Mouse (Mus musculus) limb, embryonic 13.5 days (tissue): ENCODE data around the gene Spem1. TPM values are rescaled to one million over a fixed set of nuclear protein-coding genes. Genes with fewer than 3 reads are reported as not detected.

ENCODE experiments used
- ATAC-seq: fragments of 200-750 bp; cut with Nextera tagmentation; 2 replicates; pipeline ENCODE4 v1.8.0; 2017; ENCODE audit warnings: low read depth, moderate number of reproducible peaks, moderate TSS enrichment; ENCODE audit not compliant: low FRiP score
- H3K27ac ChIP-seq: fragments of 300-500 bp; sonication (generic); 2 replicates; pipeline ENCODE4 v1.5.1; 2015; ENCODE audit warnings: inconsistent platforms, mild to moderate bottlenecking, moderate library complexity
- H3K27me3 ChIP-seq: fragments of 300-500 bp; sonication (generic); 2 replicates; pipeline ENCODE4 v1.6.1; 2015; ENCODE audit warnings: mild to moderate bottlenecking, inconsistent platforms
- H3K36me3 ChIP-seq: fragments of 300-500 bp; sonication (generic); 2 replicates; pipeline ENCODE4 v1.6.1; 2015; ENCODE audit warnings: inconsistent platforms, mild to moderate bottlenecking, moderate library complexity
- H3K4me1 ChIP-seq: fragments of 300-500 bp; sonication (generic); 2 replicates; pipeline ENCODE4 v1.6.1; 2015; ENCODE audit warnings: inconsistent platforms
- H3K4me2 ChIP-seq: fragments of 300-500 bp; sonication (generic); replicated peaks from 2 replicates; pipeline ENCODE4 v1.6.1; 2015; ENCODE audit warnings: inconsistent platforms, mild to moderate bottlenecking, moderate library complexity
- H3K4me3 ChIP-seq: fragments of 300-500 bp; sonication (generic); 2 replicates; pipeline ENCODE4 v1.5.1; 2015; ENCODE audit warnings: moderate library complexity, mild to moderate bottlenecking, inconsistent platforms
- H3K9ac ChIP-seq: fragments of 300-500 bp; sonication (generic); 2 replicates; pipeline ENCODE4 v1.6.1; 2015; ENCODE audit warnings: mild to moderate bottlenecking, inconsistent platforms
- H3K9me3 ChIP-seq: fragments of 300-500 bp; sonication (generic); 2 replicates; pipeline ENCODE4 v1.6.1; 2016; ENCODE audit warnings: inconsistent platforms
- WGBS: fragments of 180-500 bp; shearing (Covaris S2); methylation state at CpG from one replicate; pipeline ENCODE4 v1.1.7; 2015; 5-methylcytosine and 5-hydroxymethylcytosine counted together
- polyA plus RNA-seq: library from polyadenylated mRNA; unstranded; fragments of >200 nt; fragmentation: Nextera tagmentation; extraction: Ambion mirVana; gene quantifications from 2 replicates; pipeline ENCODE4 v1.2.1, GENCODE M21; 2015

Spem1 gene
- polyA plus RNA-seq, 1 experiment from 2014 or later = 0.18 TPM

DNA sequence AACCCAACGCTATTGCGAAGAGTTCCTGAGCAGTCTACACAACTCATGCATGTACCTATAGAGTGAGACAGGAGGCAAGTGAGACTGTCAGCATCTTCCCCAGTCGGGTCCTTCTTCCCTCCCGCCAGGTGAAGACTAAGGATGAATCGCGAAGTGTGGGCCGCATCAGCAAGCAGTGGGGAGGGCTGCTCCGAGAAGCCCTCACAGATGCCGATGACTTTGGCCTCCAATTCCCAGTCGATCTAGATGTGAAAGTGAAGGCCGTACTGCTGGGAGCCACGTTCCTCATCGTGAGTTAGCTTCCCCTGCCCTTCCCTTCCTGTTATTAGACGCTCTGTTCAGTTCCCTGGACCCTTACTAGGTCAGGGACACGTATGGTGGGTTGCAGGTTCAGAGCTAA lies 27.9 kb upstream of the Spem1 start:
- ATAC-seq = no peak
- Histone ChIP-seq H3K27ac (no peak overlapping the region), H3K4me2 (no peak overlapping the region), H3K9me3 (no peaks in the 10 kb centered on the region), H3K27me3 (no peaks in the 10 kb centered on the region), H3K9ac (no peak overlapping the region), H3K4me1 (peaks cover 35% of the 10 kb centered on the region), H3K4me3 (no peak overlapping the region), H3K36me3 (peaks cover 49% of the 10 kb centered on the region)
- WGBS = 93% methylated on average over 15 of the region's 15 CpGs

DNA sequence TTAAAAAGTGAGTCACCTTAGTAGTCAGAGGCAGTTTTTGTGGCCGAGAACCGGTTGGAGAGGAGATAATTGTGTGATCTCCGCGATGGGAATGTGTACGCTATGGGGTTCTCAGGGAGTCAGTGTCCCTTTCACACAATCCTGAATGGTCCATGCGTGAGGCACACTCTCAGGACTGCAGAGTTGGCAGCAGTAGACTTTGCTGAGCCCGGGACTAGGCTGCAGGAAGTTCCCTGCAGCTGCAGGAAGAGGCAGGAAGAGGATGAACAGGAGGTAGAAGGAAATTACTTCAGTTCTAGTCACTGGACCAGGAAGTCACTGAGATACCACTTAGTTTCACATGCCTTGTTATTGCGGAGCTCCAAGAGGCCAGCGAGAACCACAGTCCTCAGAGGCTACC lies 27.1 kb upstream of the Spem1 start:
- H3K9ac ChIP-seq = no peak overlapping the region
- peaks cover 35% of the 10 kb centered on the region for H3K4me1 ChIP-seq
- H3K9me3 ChIP-seq = no peaks in the 10 kb centered on the region
- H3K4me3 ChIP-seq = no peak overlapping the region
- WGBS = 89% methylated on average over 9 of the region's 9 CpGs
- ATAC-seq = no peak
- H3K36me3 ChIP-seq = peaks cover 49% of the 10 kb centered on the region
- no peaks in the 10 kb centered on the region for H3K27me3 ChIP-seq
- H3K27ac ChIP-seq = no peak overlapping the region
- no peak overlapping the region for H3K4me2 ChIP-seq

DNA sequence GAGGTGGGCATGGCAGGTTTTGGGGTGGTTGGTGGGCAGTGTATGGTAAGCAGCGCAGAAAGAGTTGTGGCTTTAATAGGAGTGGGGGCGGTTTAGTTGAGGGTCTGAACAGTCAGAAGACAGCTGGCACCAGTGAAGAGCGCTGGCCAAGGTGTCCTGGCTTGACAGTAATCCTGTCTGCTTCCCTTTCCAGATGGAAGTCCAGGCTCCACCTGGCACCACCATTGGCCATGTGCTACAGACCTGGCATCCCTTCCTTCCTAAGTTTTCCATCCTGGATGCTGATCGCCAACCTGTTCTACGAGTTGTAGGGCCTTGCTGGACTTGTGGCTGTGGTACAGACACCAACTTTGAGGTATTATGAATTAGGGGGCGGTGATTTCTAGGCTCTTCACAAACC lies 26.0 kb upstream of the Spem1 start:
- peaks cover 33% of the 10 kb centered on the region for H3K4me1 ChIP-seq
- peak overlapping the region; percentile 93 for H3K4me2 ChIP-seq
- peak overlapping the region; percentile 90 for H3K9ac ChIP-seq
- WGBS = 96% methylated on average over 6 of the region's 6 CpGs
- no peak for ATAC-seq
- peak overlapping the region; percentile 79 for H3K4me3 ChIP-seq
- H3K36me3 ChIP-seq = peaks cover 49% of the 10 kb centered on the region
- no peak overlapping the region for H3K27ac ChIP-seq
- no peaks in the 10 kb centered on the region for H3K9me3 ChIP-seq
- no peaks in the 10 kb centered on the region for H3K27me3 ChIP-seq

DNA sequence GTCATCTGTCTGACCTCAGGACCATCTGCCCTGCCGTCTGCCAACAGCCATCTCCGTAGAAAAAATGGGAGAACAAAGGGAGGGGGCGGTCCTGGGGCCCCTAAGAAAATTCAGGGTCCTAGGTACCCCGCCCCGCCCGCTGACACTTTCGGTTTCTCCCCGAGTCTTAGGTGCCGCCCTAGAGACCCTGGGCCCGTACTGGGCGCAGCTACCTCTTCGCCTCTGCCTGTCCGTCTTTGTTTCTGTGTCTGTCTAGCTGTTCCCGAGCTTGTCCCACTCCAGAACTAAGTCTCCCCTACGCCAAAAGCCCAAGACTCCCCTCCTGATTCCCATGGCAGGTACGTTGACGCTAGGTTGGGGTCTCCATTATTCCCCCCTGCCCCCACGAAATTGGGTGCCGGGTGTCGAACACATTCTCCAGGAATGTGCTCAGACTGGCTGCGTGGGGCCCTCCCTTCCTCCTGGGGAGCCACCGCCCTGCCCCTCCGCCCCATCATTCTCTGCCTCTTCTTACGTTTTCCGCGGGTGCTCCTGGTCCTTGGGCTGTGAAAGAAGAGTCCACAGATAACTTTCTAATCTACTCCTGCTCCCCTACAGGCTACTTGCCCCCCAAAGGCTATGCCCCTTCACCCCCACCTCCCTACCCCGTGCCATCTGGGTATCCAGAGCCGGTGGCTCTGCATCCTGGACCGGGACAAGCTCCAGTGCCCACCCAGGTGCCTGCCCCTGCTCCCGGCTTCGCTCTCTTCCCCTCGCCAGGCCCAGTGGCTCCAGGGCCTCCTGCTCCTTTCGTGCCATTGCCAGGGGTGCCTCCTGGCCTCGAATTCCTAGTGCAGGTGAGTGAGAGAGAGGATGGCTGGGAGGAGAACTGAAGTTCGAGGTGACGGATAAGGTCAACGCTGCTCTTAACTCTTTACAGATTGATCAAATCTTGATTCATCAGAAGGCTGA lies 25.0 kb upstream of the Spem1 start:
- peak overlapping the region; percentile 96 for H3K27ac ChIP-seq
- H3K9ac ChIP-seq = peak overlapping the region; percentile 90
- peak overlapping the region; percentile 79 for H3K4me3 ChIP-seq
- peaks cover 44% of the 10 kb centered on the region for H3K36me3 ChIP-seq
- peak overlapping the region; percentile 93 for H3K4me2 ChIP-seq
- peaks cover 31% of the 10 kb centered on the region for H3K4me1 ChIP-seq
- ATAC-seq = peak; percentile 41
- no peaks in the 10 kb centered on the region for H3K9me3 ChIP-seq
- WGBS = 12% methylated on average over 36 of the region's 37 CpGs
- H3K27me3 ChIP-seq = no peaks in the 10 kb centered on the region

DNA sequence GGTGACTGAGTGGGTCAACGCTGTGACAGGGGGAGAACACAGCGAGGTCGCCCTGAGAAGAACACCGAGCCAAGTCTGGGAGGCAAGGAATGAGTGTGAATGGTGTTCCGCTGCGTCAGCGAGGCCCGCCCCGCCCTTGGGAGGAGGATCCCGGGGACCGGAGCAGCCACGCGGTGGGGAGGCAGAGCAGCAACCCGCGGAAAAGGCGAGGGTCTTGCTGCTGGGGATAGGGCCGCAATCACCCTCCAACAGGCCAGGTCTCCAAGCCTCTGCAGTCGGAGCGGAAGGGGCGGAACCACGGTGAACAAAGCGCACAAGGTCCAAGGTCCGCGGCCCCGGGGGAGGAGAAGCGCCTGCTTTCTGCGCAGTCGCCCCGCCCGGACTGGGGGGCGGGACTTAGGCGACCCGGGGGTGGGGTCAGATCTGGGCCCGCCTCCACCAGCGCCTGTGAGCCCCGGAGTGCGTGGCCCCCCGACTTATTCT lies 24.3 kb upstream of the Spem1 start, which contains the start of gene Plscr3:
Plscr3 (plus strand) TSS at position 179 of the 483 bp plus-strand sequence.
- H3K27me3 ChIP-seq = no peaks in the 10 kb centered on the region
- peaks cover 37% of the 10 kb centered on the region for H3K36me3 ChIP-seq
- peak within 1 kb of the TSS; percentile 96 for H3K27ac ChIP-seq
- H3K4me2 ChIP-seq = peak within 1 kb of the TSS; percentile 93
- H3K9ac ChIP-seq = peak within 1 kb of the TSS; percentile 90
- WGBS = 0% methylated on average over 35 of the region's 38 CpGs
- H3K9me3 ChIP-seq = no peaks in the 10 kb centered on the region
- H3K4me3 ChIP-seq = peak within 1 kb of the TSS; percentile 79
- H3K4me1 ChIP-seq = peaks cover 31% of the 10 kb centered on the region
- ATAC-seq = peak; percentile 93

DNA sequence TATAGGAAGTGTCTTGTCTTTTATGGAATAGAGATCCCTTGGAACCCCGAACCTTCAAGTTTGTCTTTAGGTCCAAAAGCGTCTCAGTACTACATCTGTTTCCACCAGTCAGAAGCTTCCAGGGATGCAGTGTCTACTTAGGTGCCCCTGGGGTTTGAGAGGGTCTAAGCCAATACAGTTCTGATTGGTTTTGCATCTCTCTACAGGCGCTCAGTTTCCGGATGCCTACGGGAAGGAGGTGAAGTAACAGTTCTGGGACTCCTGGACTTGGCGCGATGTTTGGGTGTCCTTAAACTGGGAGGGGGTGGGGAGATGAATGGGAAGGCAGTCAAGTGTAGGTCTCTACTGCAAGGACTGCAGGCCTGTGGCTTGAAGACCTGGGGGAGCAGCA lies 16.7 kb upstream of the Spem1 start:
- H3K9me3 ChIP-seq = no peaks in the 10 kb centered on the region
- ATAC-seq = no peak
- H3K36me3 ChIP-seq = 0 out of 2 replicates have a peak, but pooled peaks cover 2% of the 10 kb centered on the region
- H3K27me3 ChIP-seq = peaks cover 20% of the 10 kb centered on the region; the same call in 1 of the 2 replicates
- peak overlapping the region; percentile 93 for H3K4me2 ChIP-seq
- peak overlapping the region; percentile 75 for H3K9ac ChIP-seq
- peak overlapping the region; percentile 81 for H3K4me3 ChIP-seq
- H3K27ac ChIP-seq = peak overlapping the region; percentile 93
- H3K4me1 ChIP-seq = peaks cover 41% of the 10 kb centered on the region
- 2% methylated on average over 7 of the region's 7 CpGs for WGBS

DNA sequence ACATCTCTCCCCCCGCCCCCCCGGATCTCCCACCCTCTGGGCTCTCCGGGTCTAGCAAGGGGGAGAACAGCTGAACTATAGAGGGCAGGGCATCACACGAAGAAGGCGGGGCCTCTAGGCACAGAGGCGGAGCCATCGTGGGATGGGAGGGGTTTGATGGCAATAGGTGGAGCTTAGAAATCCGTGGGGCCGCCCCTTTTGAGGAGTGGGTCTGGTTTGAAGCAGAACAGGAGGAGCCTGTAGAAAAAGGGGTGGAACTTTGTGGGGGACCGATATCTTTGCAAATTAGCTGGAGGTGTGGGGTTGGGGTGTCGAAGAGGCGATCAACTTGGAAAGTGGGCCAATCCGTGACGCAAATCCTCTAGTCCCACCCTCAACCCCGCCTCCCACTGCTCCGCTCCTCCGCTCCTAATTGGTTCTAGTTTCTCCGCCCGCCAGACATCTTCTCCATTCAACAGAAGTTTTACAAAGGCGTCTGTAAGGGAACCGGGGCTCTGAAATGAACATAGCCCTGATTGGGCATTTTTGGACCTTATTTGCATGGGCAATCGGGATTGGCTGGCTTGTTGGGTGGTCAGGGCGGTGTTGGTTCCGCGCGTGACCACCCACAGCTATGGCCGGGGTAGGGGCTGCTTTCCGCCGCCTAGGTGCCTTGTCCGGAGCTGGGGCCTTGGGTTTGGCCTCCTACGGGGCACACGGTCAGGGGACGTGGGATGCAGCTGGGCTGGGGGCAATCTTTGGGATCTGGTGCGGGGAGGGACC lies 16.2 kb upstream of the Spem1 start, which contains the start of gene Tmem256:
Tmem256 (plus strand) TSS at position 563 of the 762 bp plus-strand sequence.
- peak within 1 kb of the TSS; percentile 93 for H3K4me2 ChIP-seq
- peak within 1 kb of the TSS; percentile 81 for H3K4me3 ChIP-seq
- H3K9me3 ChIP-seq = no peaks in the 10 kb centered on the region
- H3K36me3 ChIP-seq = peaks cover 8% of the 10 kb centered on the region
- peak; percentile 91 for ATAC-seq
- peak within 1 kb of the TSS; percentile 91 for H3K9ac ChIP-seq
- peaks cover 43% of the 10 kb centered on the region for H3K4me1 ChIP-seq
- peak within 1 kb of the TSS; percentile 93 for H3K27ac ChIP-seq
- peaks cover 25% of the 10 kb centered on the region; the same call in 1 of the 2 replicates for H3K27me3 ChIP-seq
- WGBS = under 1% methylated on average over 34 of the region's 34 CpGs

DNA sequence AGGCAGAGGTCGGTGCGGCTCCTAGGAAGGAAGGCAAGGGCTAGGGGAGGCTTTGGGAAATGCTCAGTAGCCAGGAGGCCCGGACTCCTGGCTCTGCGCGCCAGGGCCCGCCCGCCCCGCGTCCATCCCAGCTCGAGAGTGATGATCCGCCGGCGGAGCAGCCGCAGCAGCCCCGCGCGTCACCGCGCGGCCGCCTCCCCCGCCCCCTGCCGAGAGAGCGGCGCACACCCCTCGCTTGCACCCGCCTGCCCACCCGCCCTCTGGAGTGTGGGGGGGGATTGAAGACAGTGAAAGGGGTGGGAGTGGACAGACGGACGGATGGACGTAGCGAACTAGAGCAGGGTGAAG lies 15.6 kb upstream of the Spem1 start, which contains the start of gene Nlgn2:
Nlgn2 (minus strand) TSS at position 181 of the 348 bp plus-strand sequence.
- peaks cover 14% of the 10 kb centered on the region for H3K36me3 ChIP-seq
- H3K4me2 ChIP-seq = peak within 1 kb of the TSS; percentile 93
- peaks cover 43% of the 10 kb centered on the region for H3K4me1 ChIP-seq
- H3K27ac ChIP-seq = peak within 1 kb of the TSS; percentile 93
- H3K27me3 ChIP-seq = peaks cover 25% of the 10 kb centered on the region; the same call in 1 of the 2 replicates
- peak within 1 kb of the TSS; percentile 81 for H3K4me3 ChIP-seq
- WGBS = under 1% methylated on average over 32 of the region's 32 CpGs
- peak within 1 kb of the TSS; percentile 91 for H3K9ac ChIP-seq
- ATAC-seq = no peak
- H3K9me3 ChIP-seq = no peaks in the 10 kb centered on the region

DNA sequence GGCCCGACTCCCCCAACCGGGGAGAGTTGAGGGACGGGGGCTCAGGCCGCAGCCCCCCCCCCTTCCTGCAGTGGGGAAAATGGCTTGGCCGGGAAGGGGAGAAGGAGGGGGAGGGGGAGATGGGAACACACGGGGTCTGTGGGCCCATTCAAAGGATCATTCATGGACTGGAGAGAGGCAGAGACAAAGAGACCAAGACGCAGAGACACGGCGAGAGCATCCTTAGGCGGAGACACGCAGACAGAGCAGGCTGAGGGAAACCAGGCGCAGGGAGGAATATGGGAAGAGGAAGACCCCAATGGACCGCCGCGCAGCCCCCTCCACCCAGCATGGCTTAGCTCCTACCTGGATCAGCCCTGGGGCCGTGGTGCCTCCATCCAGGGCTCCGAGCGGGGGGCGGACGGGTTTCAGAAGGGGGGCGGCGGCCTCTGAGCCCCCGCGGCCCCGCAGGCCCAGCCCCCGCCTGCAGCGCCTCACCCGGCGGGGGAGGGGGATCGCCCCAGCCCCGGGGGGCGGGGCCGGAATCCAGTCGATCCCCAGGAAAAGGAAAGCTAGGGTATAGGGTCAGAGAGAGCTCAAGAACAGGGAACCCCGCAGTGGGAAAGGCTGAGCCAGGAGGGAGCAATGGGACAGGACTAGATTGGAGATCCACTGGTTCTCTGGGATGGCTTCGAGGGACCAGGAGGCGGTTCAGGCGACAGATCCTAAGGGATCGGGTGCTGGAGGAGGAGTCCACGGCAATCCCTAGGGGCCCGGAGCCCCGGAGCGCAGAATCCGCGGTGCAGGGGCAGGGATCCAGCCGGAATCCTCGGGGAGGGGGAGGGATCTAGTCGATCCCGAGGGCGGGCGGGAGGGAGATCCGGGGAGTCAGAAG lies 15.0 kb upstream of the Spem1 start:
- Histone ChIP-seq H3K9me3 (no peaks in the 10 kb centered on the region), H3K27me3 (peaks cover 25% of the 10 kb centered on the region; the same call in 1 of the 2 replicates), H3K27ac (peak overlapping the region; percentile 84), H3K9ac (peak overlapping the region; percentile 91), H3K4me1 (peaks cover 43% of the 10 kb centered on the region), H3K4me2 (peak overlapping the region; percentile 93), H3K4me3 (peak overlapping the region; percentile 81), H3K36me3 (peaks cover 20% of the 10 kb centered on the region)
- ATAC-seq = no peak
- under 1% methylated on average over 43 of the region's 52 CpGs for WGBS

DNA sequence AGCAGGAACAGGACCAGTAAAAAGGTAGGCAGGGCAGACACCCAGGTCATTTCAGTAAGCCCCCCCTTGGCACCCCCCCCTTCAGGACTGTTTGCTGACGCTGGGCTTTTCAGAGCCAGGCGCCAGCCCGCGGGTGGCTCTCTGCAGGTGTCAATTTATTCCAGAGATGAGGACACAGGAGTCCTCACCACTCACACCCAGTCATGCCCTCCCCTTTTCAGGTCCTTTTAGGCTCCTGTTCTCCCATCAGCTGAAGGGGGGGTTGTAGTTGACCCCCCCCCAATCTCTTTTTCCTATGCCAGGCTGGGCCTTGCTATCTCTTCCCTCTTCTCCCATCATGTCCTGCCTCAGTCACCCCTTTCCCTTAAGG lies 14.0 kb upstream of the Spem1 start:
- Histone ChIP-seq H3K9ac (peak overlapping the region; percentile 91), H3K4me1 (peaks cover 43% of the 10 kb centered on the region), H3K4me3 (peak overlapping the region; percentile 81), H3K36me3 (peaks cover 27% of the 10 kb centered on the region), H3K4me2 (peak overlapping the region; percentile 93), H3K27me3 (peaks cover 25% of the 10 kb centered on the region; the same call in 1 of the 2 replicates), H3K9me3 (no peaks in the 10 kb centered on the region), H3K27ac (no peak overlapping the region)
- 11% methylated on average over 4 of the region's 4 CpGs for WGBS
- ATAC-seq = no peak

DNA sequence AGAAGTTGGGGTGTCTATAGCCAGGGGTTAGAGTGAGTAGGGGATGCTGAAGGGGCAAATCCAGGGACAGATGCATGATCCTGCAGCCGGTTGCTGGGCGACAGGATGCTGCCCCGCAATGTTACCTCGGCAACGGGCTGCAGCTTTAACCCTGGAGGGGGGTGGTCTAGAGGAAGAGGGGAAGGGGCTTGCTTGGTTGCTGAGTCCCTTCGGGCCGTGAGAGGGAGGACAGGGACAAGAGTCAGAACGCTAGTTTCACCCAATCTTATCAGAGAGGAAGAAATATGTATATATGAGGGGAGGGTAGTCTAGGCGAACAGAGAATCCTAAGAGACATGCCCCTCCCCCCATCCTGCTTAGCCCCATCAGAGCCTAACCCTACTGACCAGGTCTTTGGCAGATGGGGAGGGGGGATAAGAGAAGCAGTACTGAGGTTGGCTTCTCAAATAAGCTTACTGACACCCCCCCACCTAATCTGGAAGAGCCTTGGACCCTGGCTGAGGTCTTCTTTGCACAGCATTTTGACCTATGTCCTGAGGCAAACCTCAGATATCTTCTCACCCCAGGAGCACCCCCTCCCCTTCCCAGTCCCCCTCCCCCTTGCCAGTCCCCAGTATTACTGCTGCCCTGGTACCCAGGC lies 13.5 kb upstream of the Spem1 start:
- Histone ChIP-seq H3K9me3 (no peaks in the 10 kb centered on the region), H3K36me3 (peaks cover 29% of the 10 kb centered on the region), H3K4me2 (peak overlapping the region; percentile 93), H3K27me3 (peaks cover 25% of the 10 kb centered on the region; the same call in 1 of the 2 replicates), H3K4me1 (peaks cover 43% of the 10 kb centered on the region), H3K9ac (peak overlapping the region; percentile 74), H3K4me3 (peak overlapping the region; percentile 81), H3K27ac (no peak overlapping the region)
- WGBS = 7% methylated on average over 9 of the region's 9 CpGs
- ATAC-seq = no peak
